Mouse (Mus musculus) bone marrow, adult 2 months (tissue): ENCODE measurements around the gene Cab39. TPM values are rescaled to one million over a fixed set of nuclear protein-coding genes. Genes with fewer than 3 reads are reported as not detected.
A peak's percentile ranks its signal among the peaks of the same experiment; 100 is the strongest.

Experiments
- H3K27ac ChIP-seq: fragments of 200-500 bp; 2 replicates; pipeline ENCODE4 v1.5.1; 2012; ENCODE audit warnings: low read depth, mild to moderate bottlenecking, control low read depth, inconsistent platforms, low read length; ENCODE audit not compliant: control insufficient read depth, poor library complexity, insufficient read depth
- H3K4me1 ChIP-seq: fragments of 200-500 bp; 2 replicates; pipeline ENCODE4 v1.6.1; 2011; ENCODE audit warnings: low read length; ENCODE audit not compliant: control insufficient read depth, insufficient read depth
- H3K4me3 ChIP-seq: fragments of 200-500 bp; replicated peaks from 2 replicates; pipeline ENCODE3; 2011; ENCODE audit warnings: mild to moderate bottlenecking, low read depth, low read length, control low read depth; ENCODE audit not compliant: control insufficient read depth
- CTCF ChIP-seq: fragments of 200-500 bp; IDR thresholded peaks from 2 replicates; pipeline ENCODE4 v1.5.1; 2011; ENCODE audit warnings: low read length, control low read depth; ENCODE audit not compliant: control insufficient read depth, insufficient read depth
- POLR2A ChIP-seq: fragments of 200-500 bp; IDR thresholded peaks from 2 replicates; pipeline ENCODE4 v1.6.1; 2011; ENCODE audit warnings: low read depth, mild to moderate bottlenecking, control low read depth, low read length, borderline replicate concordance; ENCODE audit not compliant: control insufficient read depth
- WGBS: fragments of 180-500 bp; shearing (Covaris S2); methylation state at CpG from one replicate; pipeline ENCODE4 v1.1.7; 2018; 5-methylcytosine and 5-hydroxymethylcytosine counted together
- polyA plus RNA-seq: library from polyadenylated mRNA; stranded (reverse); fragments of >200 nt; gene quantifications from 2 replicates; pipeline ENCODE4 v1.2.4, GENCODE M21; 2011; ENCODE audit warnings: low replicate concordance; ENCODE audit not compliant: missing spikeins, insufficient read depth, insufficient read length

Cab39 gene
- polyA plus RNA-seq, 1 experiment = 25.7 TPM

- 88% methylated on average over 4 of the region's 4 CpGs for WGBS
- H3K4me1 ChIP-seq = peaks cover 6% of the 10 kb centered on the region; the same call in 1 of the 2 replicates
- H3K27ac ChIP-seq = no peak overlapping the region
- H3K4me3 ChIP-seq = no peak overlapping the region
- no peak for TF ChIP-seq CTCF
- TF ChIP-seq POLR2A = no peak
Measured at GRCm38 (mm10) chr1:85843291-85843863, 50.1 kb downstream of the Cab39 start.

GRCm38 (mm10) chr1:85844981-85845380 lies 51.7 kb downstream of the Cab39 start:
- 85% methylated on average over 6 of the region's 6 CpGs for WGBS
- Histone ChIP-seq H3K4me1 (peaks cover 6% of the 10 kb centered on the region; the same call in 1 of the 2 replicates), H3K27ac (no peak overlapping the region), H3K4me3 (no peak overlapping the region)
- TF ChIP-seq CTCF (no peak), POLR2A (no peak)

- WGBS = 86% methylated on average over 3 of the region's 3 CpGs
- TF ChIP-seq POLR2A = no peak
- no peak for TF ChIP-seq CTCF
- Histone ChIP-seq H3K27ac (no peak overlapping the region), H3K4me3 (no peak overlapping the region), H3K4me1 (peaks cover 4% of the 10 kb centered on the region; the same call in 1 of the 2 replicates)
Measured at GRCm38 (mm10) chr1:85845476-85845875, 52.2 kb downstream of the Cab39 start.

GRCm38 (mm10) chr1:85849016-85849415 lies 55.8 kb downstream of the Cab39 start:
- no peak overlapping the region for H3K4me3 ChIP-seq
- H3K27ac ChIP-seq = no peak overlapping the region
- WGBS = 93% methylated on average over 14 of the region's 14 CpGs
- H3K4me1 ChIP-seq = no peaks in the 10 kb centered on the region
- TF ChIP-seq POLR2A (no peak), CTCF (no peak)

- TF ChIP-seq CTCF (no peak), POLR2A (no peak)
- 95% methylated on average over 5 of the region's 5 CpGs for WGBS
- no peak overlapping the region for H3K4me3 ChIP-seq
Measured at GRCm38 (mm10) chr1:85850851-85851250, 57.6 kb downstream of the Cab39 start.

GRCm38 (mm10) chr1:85852996-85853689 lies 59.9 kb downstream of the Cab39 start:
- WGBS = 66% methylated on average over 2 of the region's 2 CpGs
- TF ChIP-seq POLR2A (no peak), CTCF (peak; percentile 93)
- H3K27ac ChIP-seq = no peak overlapping the region
- no peaks in the 10 kb centered on the region for H3K4me1 ChIP-seq
- H3K4me3 ChIP-seq = no peak overlapping the region

More at GRCm38 (mm10) chr1:85850851-85851250, 57.6 kb downstream of the Cab39 start:
- Histone ChIP-seq H3K4me1 (no peaks in the 10 kb centered on the region), H3K27ac (no peak overlapping the region)

GRCm38 (mm10) chr1:85853865-85854264 lies 60.6 kb downstream of the Cab39 start:
- TF ChIP-seq CTCF (no peak), POLR2A (no peak)
- Histone ChIP-seq H3K27ac (no peak overlapping the region), H3K4me1 (no peaks in the 10 kb centered on the region), H3K4me3 (no peak overlapping the region)
- 85% methylated on average over 2 of the region's 2 CpGs for WGBS

- Histone ChIP-seq H3K4me1 (no peaks in the 10 kb centered on the region), H3K27ac (no peak overlapping the region), H3K4me3 (no peak overlapping the region)
- 76% methylated on average over 2 of the region's 2 CpGs for WGBS
- no peak for TF ChIP-seq POLR2A
- no peak for TF ChIP-seq CTCF
Measured at GRCm38 (mm10) chr1:85854475-85854874, 61.2 kb downstream of the Cab39 start.
